10 mouse cellular contexts compared by ENCODE assay signal in the genomic region with DNA sequence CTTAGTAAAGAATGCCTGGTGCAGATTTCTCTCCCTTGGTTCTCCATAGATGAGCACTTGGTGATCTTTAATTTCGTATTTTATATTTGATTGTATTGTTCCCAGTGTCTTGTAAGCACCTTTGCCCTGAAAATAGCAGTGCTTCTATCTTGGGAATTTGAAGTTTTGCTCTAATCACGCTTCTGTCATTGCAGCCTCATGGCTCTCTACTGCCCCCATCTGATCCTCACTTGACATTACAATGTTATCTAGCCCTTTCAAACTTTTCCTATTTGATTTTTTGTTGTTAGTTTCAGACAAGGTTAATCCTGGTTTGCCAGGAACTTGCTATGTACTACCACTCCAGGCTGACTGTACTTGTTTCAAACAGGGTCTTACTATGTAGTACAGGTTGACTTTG.
A peak's percentile ranks its signal among the peaks of the same experiment; 100 is the strongest.
DNase-seq lines count a peak whose midpoint lies in the region; ATAC-seq and TF ChIP-seq lines count a peak whose summit lies in the region.
"Had no signal": no experiment of that assay in that cellular context is flagged by ENCODE, and none has a peak within 500 bp of the region (broad histone marks: within the 10 kb centered on the region; RNA-seq: fewer than 3 reads in every experiment).

No protein-coding gene starts in this region.

- no peak overlapping the region for H3K27ac ChIP-seq in gastrocnemius, adult 2 months
- H3K27ac ChIP-seq: lung, embryonic 15.5 days had no signal

- TF ChIP-seq CTCF in gastrocnemius, adult 2 months (IDR thresholded peaks at IDR 0.05): peak; percentile 70

- intact Hi-C loops in gastrocnemius, adult 2 months (cut with DNase I): loop anchor here (10.0 kb wide), 1 partner anchor 449 kb away; no protein-coding TSS in a partner anchor

- no peak for DNase-seq in gastrocnemius, adult 2 months
- DNase-seq in gastrocnemius, postnatal 4 days (ENCODE audit: low spot score in 2 of 2): no peak
- DNase-seq in lung, postnatal 10 days: peak; percentile 1
- no peak for DNase-seq in lung, postnatal 25 days (ENCODE audit: low spot score)
- DNase-seq in R1 (ENCODE audit: low read depth, low spot score): peak; percentile 20
- DNase-seq in spleen, postnatal 10 days (ENCODE audit: low spot score in 2 of 2): no peak
- DNase-seq: gastrocnemius, postnatal 25 days had no signal

- no peak overlapping the region for H3K4me3 ChIP-seq in gastrocnemius, adult 2 months
- H3K4me3 ChIP-seq: lung, embryonic 15.5 days had no signal

- peak; percentile 48; the same call in 1 of the 2 replicates for ATAC-seq in megakaryocyte progenitor cell, adult 5-6 weeks (replicated peaks; ENCODE audit: poor library complexity)
- no peak for ATAC-seq in monocyte, adult 5-6 weeks (replicated peaks; ENCODE audit: insufficient number of reproducible peaks, low FRiP score, low TSS enrichment, poor library complexity, severe bottlenecking)

Comparison
In these comparisons a context has a peak if more than half of its experiments do, and no peak if none do; other contexts are left out.
1. DNase-seq: peak in lung, postnatal 10 days (single experiment) and R1 (single experiment); none in gastrocnemius, adult 2 months (single experiment), gastrocnemius, postnatal 4 days (0 of 2), lung, postnatal 25 days (single experiment) and spleen, postnatal 10 days (0 of 2).